Mouse (Mus musculus) C2C12 (cell line): ENCODE measurements around the gene Eral1. TPM values are rescaled to one million over a fixed set of nuclear protein-coding genes. Genes with fewer than 3 reads are reported as not detected.

Experiments used
- H3K27me3 ChIP-seq: one replicate; pipeline ENCODE4 v1.6.1; 2011; ENCODE audit not compliant: control insufficient read depth, insufficient read depth, insufficient read length
- H3K36me3 ChIP-seq: one replicate; pipeline ENCODE4 v1.6.1; 2011; ENCODE audit not compliant: control insufficient read depth, insufficient read depth
- H3K4me3 ChIP-seq: one replicate; pipeline ENCODE4 v1.5.1; 2011; ENCODE audit warnings: mild to moderate bottlenecking, control low read depth; ENCODE audit not compliant: poor library complexity, insufficient read depth, severe bottlenecking
- H3K79me2 ChIP-seq: one replicate; pipeline ENCODE4 v1.6.1; 2011; ENCODE audit not compliant: control insufficient read depth, insufficient read depth
- H3K79me3 ChIP-seq: one replicate; pipeline ENCODE4 v1.6.1; 2011; ENCODE audit warnings: low read depth, control low read depth
- H3ac ChIP-seq: one replicate; pipeline ENCODE3; 2011; ENCODE audit warnings: low read depth; ENCODE audit not compliant: control insufficient read depth, insufficient read length
- CEBPB ChIP-seq: IDR thresholded peaks from one replicate; pipeline ENCODE4 v1.6.1; 2011; ENCODE audit warnings: low read depth, mild to moderate bottlenecking, control low read depth, moderate library complexity
- CTCF ChIP-seq: IDR thresholded peaks from one replicate; pipeline ENCODE4 v1.5.1; 2011; ENCODE audit not compliant: control insufficient read depth, insufficient read depth, insufficient read length
- FOSL1 ChIP-seq: IDR thresholded peaks from one replicate; pipeline ENCODE4 v1.8.0; 2011; ENCODE audit warnings: mild to moderate bottlenecking, low read length; ENCODE audit not compliant: poor library complexity, insufficient read depth, severe bottlenecking
- MAX ChIP-seq: IDR thresholded peaks from one replicate; pipeline ENCODE4 v1.6.1; 2011; ENCODE audit warnings: mild to moderate bottlenecking, control low read depth
- MYOD1 ChIP-seq: IDR thresholded peaks from one replicate; pipeline ENCODE4 v1.6.1; 2011; ENCODE audit warnings: low read depth; ENCODE audit not compliant: control insufficient read depth, insufficient read length
- MYOG ChIP-seq: IDR thresholded peaks from one replicate; pipeline ENCODE4 v1.6.1; 2011; ENCODE audit not compliant: control insufficient read depth, insufficient read length; ENCODE audit errors: extremely low read depth
- USF1 ChIP-seq: IDR thresholded peaks from one replicate; pipeline ENCODE4 v1.6.1; 2011; ENCODE audit warnings: low read depth, mild to moderate bottlenecking, control low read depth, moderate library complexity
- polyA plus RNA-seq: library from polyadenylated mRNA; unstranded; fragments of >200 nt; fragmentation: generic; extraction: Trizol; gene quantifications from one replicate; pipeline ENCODE4 v1.2.1, GENCODE M21; 2012; ENCODE audit warnings: missing spikeins

The Eral1 gene
- polyA plus RNA-seq, 1 experiment: 21.5 TPM

DNA sequence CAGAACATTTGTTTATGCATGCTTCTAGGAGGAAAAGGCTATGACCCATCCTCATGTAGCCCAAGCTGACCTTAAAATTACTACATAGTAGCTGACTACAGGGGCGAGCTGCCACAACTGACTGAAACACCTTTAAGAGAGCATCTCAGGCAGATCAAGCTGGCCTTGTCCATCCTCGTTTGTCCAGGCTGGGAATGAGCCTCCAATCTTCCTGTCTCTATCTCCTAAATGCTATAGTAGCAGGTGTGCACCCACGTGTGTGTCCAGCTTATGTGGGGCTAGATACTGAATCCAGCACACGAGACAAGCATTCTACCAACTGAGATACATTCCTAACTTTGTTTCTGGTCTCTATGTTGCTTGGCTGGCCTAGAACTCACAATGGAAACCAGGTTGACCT lies 5.5 kb downstream of the Eral1 start:
- Histone ChIP-seq H3ac (no peak overlapping the region), H3K79me2 (peaks cover 10% of the 10 kb centered on the region), H3K4me3 (no peak overlapping the region), H3K79me3 (peaks cover 7% of the 10 kb centered on the region), H3K36me3 (peaks cover 53% of the 10 kb centered on the region), H3K27me3 (no peaks in the 10 kb centered on the region)
- TF ChIP-seq MAX: no peak
- no peak for TF ChIP-seq USF1
- TF ChIP-seq MYOD1: no peak

DNA sequence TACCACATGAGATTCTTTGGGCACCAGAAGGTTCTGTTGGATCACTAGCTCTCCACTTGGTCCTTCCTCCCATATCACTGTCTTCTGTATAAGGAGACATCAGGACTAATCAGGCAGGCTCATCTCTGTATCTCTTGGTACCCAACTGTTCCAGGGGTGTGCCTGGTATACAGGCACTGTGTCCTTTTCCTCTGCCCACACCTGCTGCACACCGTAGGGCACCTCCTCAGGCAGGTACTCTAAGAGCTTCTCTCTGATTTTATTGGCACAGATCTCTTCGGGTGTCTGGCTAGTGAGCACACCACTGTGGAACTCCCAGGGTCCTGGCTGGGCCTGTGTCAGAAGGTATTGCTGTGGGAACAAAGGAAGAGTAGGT lies 5.9 kb downstream of the Eral1 start:
- peaks cover 4% of the 10 kb centered on the region for H3K79me3 ChIP-seq
- H3K36me3 ChIP-seq: peaks cover 53% of the 10 kb centered on the region
- H3K79me2 ChIP-seq: peaks cover 6% of the 10 kb centered on the region
- no peaks in the 10 kb centered on the region for H3K27me3 ChIP-seq
- TF ChIP-seq MYOG (no peak), MYOD1 (no peak), FOSL1 (no peak), CEBPB (no peak), USF1 (no peak), MAX (no peak), CTCF (no peak)
- H3K4me3 ChIP-seq: no peak overlapping the region
- H3ac ChIP-seq: no peak overlapping the region

DNA sequence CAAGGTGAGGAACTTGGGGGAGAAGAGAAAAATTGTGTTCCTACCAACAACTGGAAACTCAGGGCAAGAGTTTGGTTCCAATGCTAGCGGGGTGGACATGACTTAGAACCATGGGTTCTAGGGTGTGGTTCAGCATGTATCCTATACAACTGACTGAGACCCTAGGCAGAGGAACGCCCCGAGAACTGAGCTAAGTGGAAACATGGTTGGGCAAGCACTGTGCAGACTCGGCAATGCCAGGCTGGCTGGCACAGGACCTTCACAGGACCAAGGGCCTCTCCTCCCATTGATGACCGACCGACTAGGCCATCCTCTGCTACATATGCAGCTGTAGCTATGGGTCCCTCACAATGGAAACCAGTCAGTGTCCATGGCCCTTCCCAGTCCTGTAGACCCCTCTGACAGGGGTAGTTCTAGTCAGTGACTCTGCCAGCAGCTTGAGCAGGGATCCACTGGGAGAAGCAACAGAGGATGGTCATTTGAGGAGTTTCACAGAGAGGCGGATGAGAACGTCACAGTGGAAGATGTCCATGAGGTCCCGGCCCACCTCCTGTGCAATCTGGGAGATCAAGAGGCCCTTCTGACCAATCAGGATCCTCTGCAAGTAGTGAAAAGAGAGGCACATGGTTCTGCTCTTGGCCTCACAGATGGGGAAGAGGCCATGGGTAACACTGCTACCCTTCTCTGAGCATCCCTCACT lies 6.5 kb downstream of the Eral1 start:
- H3ac ChIP-seq: no peak overlapping the region
- no peak overlapping the region for H3K4me3 ChIP-seq
- no peaks in the 10 kb centered on the region for H3K27me3 ChIP-seq
- peaks cover under 1% of the 10 kb centered on the region for H3K79me2 ChIP-seq
- peaks cover 53% of the 10 kb centered on the region for H3K36me3 ChIP-seq
- TF ChIP-seq CTCF: no peak
- TF ChIP-seq USF1: no peak
- TF ChIP-seq MYOD1: no peak
- no peak for TF ChIP-seq CEBPB
- no peak for TF ChIP-seq MYOG
- no peak for TF ChIP-seq MAX
- no peaks in the 10 kb centered on the region for H3K79me3 ChIP-seq

DNA sequence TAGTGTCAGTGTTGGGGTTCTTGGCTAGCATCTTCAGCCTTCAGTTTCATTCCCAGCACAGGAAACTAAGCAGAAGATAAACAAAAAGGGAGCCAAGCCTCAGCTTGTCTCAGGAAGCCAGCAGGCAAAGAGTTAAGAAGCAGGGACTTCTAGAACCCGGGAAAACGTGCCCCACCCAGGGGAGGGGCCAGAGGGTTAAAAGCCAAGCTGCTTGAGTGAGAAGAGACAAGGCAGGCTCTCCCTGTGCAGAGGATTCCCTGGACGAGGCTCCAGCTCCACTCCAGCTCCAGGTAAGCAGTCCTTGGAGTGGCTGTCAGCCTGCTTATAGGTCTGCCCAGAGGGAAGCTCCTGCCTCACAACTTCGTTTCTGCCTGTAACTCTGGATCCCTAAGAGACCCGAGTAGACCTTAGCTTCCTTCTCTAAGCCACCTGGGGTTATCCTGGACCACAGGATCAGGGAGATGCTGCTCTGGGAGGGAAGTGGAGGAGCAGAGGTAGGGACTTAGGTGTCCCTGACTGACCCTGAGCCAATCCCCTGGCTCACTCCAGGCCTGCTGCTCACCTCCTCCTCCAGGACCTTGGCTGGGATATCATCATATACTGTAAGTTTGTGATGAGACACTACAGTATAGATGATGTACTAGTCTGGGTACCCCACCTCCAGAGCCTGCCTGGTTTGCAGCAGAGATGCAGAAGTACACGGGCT lies 7.6 kb downstream of the Eral1 start:
- H3K27me3 ChIP-seq: no peaks in the 10 kb centered on the region
- TF ChIP-seq FOSL1 (no peak), CEBPB (no peak), MYOG (no peak), USF1 (no peak), MAX (no peak), CTCF (no peak), MYOD1 (no peak)
- H3K79me3 ChIP-seq: no peaks in the 10 kb centered on the region
- peaks cover 46% of the 10 kb centered on the region for H3K36me3 ChIP-seq
- no peak overlapping the region for H3ac ChIP-seq
- H3K4me3 ChIP-seq: no peak overlapping the region
- no peaks in the 10 kb centered on the region for H3K79me2 ChIP-seq

DNA sequence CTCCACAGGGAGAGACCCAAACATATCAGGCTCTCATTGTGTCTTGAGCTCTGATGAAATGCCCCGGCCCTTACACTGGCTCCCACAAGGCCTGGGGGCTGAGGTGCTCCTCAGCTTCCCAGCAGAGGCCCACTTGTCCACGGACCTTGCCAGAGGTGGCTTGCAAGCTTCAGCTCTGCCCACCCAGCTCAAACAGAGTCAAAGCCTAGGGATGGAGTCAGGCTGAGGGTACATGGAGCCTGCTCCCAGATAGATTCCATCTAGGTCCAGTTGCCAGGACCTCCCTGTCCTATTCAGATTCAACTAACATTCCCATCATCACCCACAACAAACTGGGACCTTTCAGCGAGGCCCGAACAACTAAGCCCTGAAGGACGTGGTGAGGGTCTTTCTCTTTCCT lies 8.2 kb downstream of the Eral1 start:
- no peak overlapping the region for H3K4me3 ChIP-seq
- TF ChIP-seq USF1: no peak
- no peak for TF ChIP-seq FOSL1
- no peak for TF ChIP-seq CTCF
- no peak for TF ChIP-seq CEBPB
- no peak for TF ChIP-seq MYOD1
- TF ChIP-seq MAX: no peak
- no peak for TF ChIP-seq MYOG
- no peaks in the 10 kb centered on the region for H3K79me2 ChIP-seq
- H3K27me3 ChIP-seq: no peaks in the 10 kb centered on the region
- H3K36me3 ChIP-seq: peaks cover 43% of the 10 kb centered on the region
- H3K79me3 ChIP-seq: no peaks in the 10 kb centered on the region
- H3ac ChIP-seq: no peak overlapping the region

DNA sequence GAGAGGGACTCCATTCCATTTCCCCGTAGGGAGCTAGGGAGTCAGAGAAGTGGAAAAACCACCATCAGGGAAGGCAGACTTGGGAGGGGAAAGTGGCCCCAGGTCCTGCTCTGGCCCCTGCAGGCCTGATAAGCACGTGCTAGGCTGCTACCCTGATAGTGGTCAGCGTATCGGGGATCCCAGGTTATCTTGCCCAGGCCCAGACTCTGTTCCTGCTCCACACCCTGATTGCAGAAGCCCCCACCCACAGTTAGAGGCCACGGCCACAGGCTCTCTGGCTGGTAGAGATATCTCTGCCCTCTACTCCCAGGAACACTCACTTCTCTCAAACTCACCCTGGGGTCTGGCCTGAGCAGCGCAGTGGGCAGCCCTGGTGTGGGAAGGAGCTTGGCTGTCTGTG lies 10.5 kb downstream of the Eral1 start:
- no peaks in the 10 kb centered on the region for H3K79me3 ChIP-seq
- no peak overlapping the region for H3K4me3 ChIP-seq
- no peak overlapping the region for H3ac ChIP-seq
- peaks cover 20% of the 10 kb centered on the region for H3K36me3 ChIP-seq
- no peaks in the 10 kb centered on the region for H3K79me2 ChIP-seq
- TF ChIP-seq USF1 (no peak), CTCF (no peak), CEBPB (no peak), MYOG (no peak), FOSL1 (no peak), MYOD1 (no peak), MAX (no peak)
- H3K27me3 ChIP-seq: no peaks in the 10 kb centered on the region
